Mouse (Mus musculus): Measurements from ENCODE around the gene Abi3.

DNA sequence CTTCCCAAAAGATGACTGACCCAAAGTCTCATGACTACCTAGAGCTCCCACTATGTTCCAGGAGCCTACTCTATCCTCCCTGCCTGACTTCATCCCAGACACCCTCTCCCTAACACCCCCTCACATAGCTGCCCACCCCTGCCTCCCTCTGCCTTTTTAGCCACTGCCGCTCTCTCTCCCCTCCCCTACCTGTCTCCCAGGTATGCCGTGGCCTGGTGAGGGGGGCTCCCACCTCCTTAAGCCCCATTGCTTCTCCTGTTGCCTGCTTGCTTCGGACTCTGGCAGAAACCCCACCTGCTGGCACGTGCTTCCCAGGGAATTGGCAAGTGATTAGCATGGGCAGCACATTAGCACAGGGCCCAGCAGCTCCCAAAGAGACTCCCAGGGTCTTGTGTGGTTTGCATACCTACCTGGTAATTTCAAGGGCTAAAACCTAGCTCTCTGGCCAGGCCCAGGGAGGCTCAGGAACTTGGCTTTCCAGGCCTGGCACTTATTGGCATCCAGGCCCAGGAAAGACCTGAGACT lies 12.7 kb downstream of the Abi3 start:
- TF ChIP-seq CTCF (IDR thresholded peaks at IDR 0.05; ENCODE audit: low read depth, low read length) (no peak), TAL1 (conservative IDR thresholded peaks at IDR 0.05; ENCODE audit: low read depth, low read length) (no peak), GATA1 (IDR thresholded peaks at IDR 0.05; ENCODE audit: borderline replicate concordance, low read length) (no peak), GATA2 (IDR thresholded peaks at IDR 0.05; ENCODE audit: borderline replicate concordance, low read depth, low read length) (no peak), POLR2AphosphoS5 (IDR thresholded peaks at IDR 0.05; ENCODE audit: insufficient replicate concordance, low read depth, low read length) (no peak)

Data from G1E (cell line).